Mouse (Mus musculus) kidney, embryonic 16.5 days (tissue): ENCODE measurements around the gene Fam240a. TPM values are rescaled to one million over a fixed set of nuclear protein-coding genes. Genes with fewer than 3 reads are reported as not detected.

Source experiments
- ATAC-seq: fragments of 200-750 bp; cut with Nextera tagmentation; 2 replicates; pipeline ENCODE4 v1.8.0; 2017; ENCODE audit warnings: moderate TSS enrichment; ENCODE audit not compliant: low FRiP score, low TSS enrichment
- H3K27ac ChIP-seq: fragments of 300-500 bp; sonication (generic); 2 replicates; pipeline ENCODE4 v1.5.1; 2014; ENCODE audit warnings: low read length
- H3K27me3 ChIP-seq: fragments of 300-500 bp; sonication (generic); 2 replicates; pipeline ENCODE4 v1.6.1; 2014; ENCODE audit warnings: low read length, control low read depth, mixed read lengths; ENCODE audit not compliant: insufficient read depth
- H3K36me3 ChIP-seq: fragments of 300-500 bp; sonication (generic); 2 replicates; pipeline ENCODE4 v1.6.1; 2014; ENCODE audit warnings: low read length, control low read depth, mixed read lengths; ENCODE audit not compliant: insufficient read depth
- H3K4me1 ChIP-seq: fragments of 300-500 bp; sonication (generic); 2 replicates; pipeline ENCODE4 v1.6.1; 2014; ENCODE audit warnings: low read length, control low read depth, mixed read lengths; ENCODE audit not compliant: insufficient read depth
- H3K4me2 ChIP-seq: fragments of 300-500 bp; sonication (generic); replicated peaks from 2 replicates; pipeline ENCODE4 v1.6.1; 2014; ENCODE audit warnings: low read depth, low read length
- H3K4me3 ChIP-seq: fragments of 300-500 bp; sonication (generic); 2 replicates; pipeline ENCODE4 v1.5.1; 2014; ENCODE audit warnings: mild to moderate bottlenecking, low read length
- H3K9ac ChIP-seq: fragments of 300-500 bp; sonication (generic); replicated peaks from 2 replicates; pipeline ENCODE4 v1.6.1; 2014; ENCODE audit warnings: low read length
- H3K9me3 ChIP-seq: fragments of 300-500 bp; sonication (generic); 2 replicates; pipeline ENCODE4 v1.6.1; 2016; ENCODE audit warnings: low read length, control low read depth
- WGBS: fragments of 180-500 bp; shearing (Covaris S2); extraction: QIAGEN DNeasy Blood & Tissue Kit; methylation state at CpG from one replicate; pipeline ENCODE4 v1.1.7; 2014; 5-methylcytosine and 5-hydroxymethylcytosine counted together
- polyA plus RNA-seq: library from polyadenylated mRNA; unstranded; fragments of >200 nt; fragmentation: Nextera tagmentation; extraction: Ambion mirVana; gene quantifications from 2 replicates; pipeline ENCODE4 v1.2.1, GENCODE M21; 2015

Gene Fam240a
- polyA plus RNA-seq, 1 experiment from 2014 or later = not detected

- no peak for ATAC-seq
Observed at GRCm38 (mm10) chr9:110899451-110900008, 17.1 kb downstream of the Fam240a start.

GRCm38 (mm10) chr9:110896595-110896994 is 20.1 kb downstream of the Fam240a start:
- Histone ChIP-seq H3K4me3 (peak overlapping the region; percentile 4; the same call in 1 of the 2 replicates), H3K27ac (no peak overlapping the region), H3K36me3 (no peaks in the 10 kb centered on the region), H3K9ac (0 out of 2 replicates have a peak overlapping the region, but pooled peaks have one; percentile 11), H3K4me1 (peaks cover 11% of the 10 kb centered on the region; the same call in 1 of the 2 replicates), H3K9me3 (no peaks in the 10 kb centered on the region), H3K27me3 (no peaks in the 10 kb centered on the region), H3K4me2 (peak overlapping the region; percentile 44)
- WGBS = 8% methylated on average over 6 of the region's 6 CpGs
- peak; percentile 41 for ATAC-seq

More at GRCm38 (mm10) chr9:110899451-110900008, 17.1 kb downstream of the Fam240a start:
- no peak overlapping the region for H3K27ac ChIP-seq
- no peaks in the 10 kb centered on the region for H3K9me3 ChIP-seq
- H3K36me3 ChIP-seq = no peaks in the 10 kb centered on the region
- H3K4me1 ChIP-seq = peaks cover 11% of the 10 kb centered on the region; the same call in 1 of the 2 replicates
- no peaks in the 10 kb centered on the region for H3K27me3 ChIP-seq
- no peak overlapping the region for H3K4me2 ChIP-seq
- no peak overlapping the region for H3K9ac ChIP-seq
- 42% methylated on average over 10 of the region's 10 CpGs for WGBS
- H3K4me3 ChIP-seq = no peak overlapping the region

- Histone ChIP-seq H3K27ac (no peak overlapping the region), H3K27me3 (no peaks in the 10 kb centered on the region), H3K4me2 (peak overlapping the region; percentile 44), H3K36me3 (no peaks in the 10 kb centered on the region), H3K4me1 (peaks cover 11% of the 10 kb centered on the region; the same call in 1 of the 2 replicates), H3K9ac (no peak overlapping the region), H3K9me3 (no peaks in the 10 kb centered on the region), H3K4me3 (peak overlapping the region; percentile 4; the same call in 1 of the 2 replicates)
- 13% methylated on average over 7 of the region's 7 CpGs for WGBS
- ATAC-seq = peak; percentile 52
Observed at GRCm38 (mm10) chr9:110895994-110896393, 20.7 kb downstream of the Fam240a start.

GRCm38 (mm10) chr9:110895507-110895906 is 21.2 kb downstream of the Fam240a start:
- H3K9me3 ChIP-seq = no peaks in the 10 kb centered on the region
- H3K4me3 ChIP-seq = no peak overlapping the region
- no peak overlapping the region for H3K27ac ChIP-seq
- H3K4me2 ChIP-seq = no peak overlapping the region
- 44% methylated on average over 5 of the region's 5 CpGs for WGBS
- peak; percentile 41 for ATAC-seq
- H3K9ac ChIP-seq = no peak overlapping the region
- no peaks in the 10 kb centered on the region for H3K27me3 ChIP-seq
- H3K36me3 ChIP-seq = no peaks in the 10 kb centered on the region
- peaks cover 14% of the 10 kb centered on the region for H3K4me1 ChIP-seq

GRCm38 (mm10) chr9:110893429-110893828 is 23.2 kb downstream of the Fam240a start:
- Histone ChIP-seq H3K4me3 (no peak overlapping the region), H3K9ac (no peak overlapping the region), H3K9me3 (no peaks in the 10 kb centered on the region), H3K27ac (no peak overlapping the region), H3K4me1 (peaks cover 22% of the 10 kb centered on the region), H3K4me2 (no peak overlapping the region), H3K36me3 (no peaks in the 10 kb centered on the region), H3K27me3 (no peaks in the 10 kb centered on the region)
- WGBS = 71% methylated on average over 10 of the region's 10 CpGs
- no peak for ATAC-seq

- Histone ChIP-seq H3K4me1 (peaks cover 22% of the 10 kb centered on the region), H3K27ac (no peak overlapping the region), H3K4me3 (no peak overlapping the region), H3K36me3 (no peaks in the 10 kb centered on the region), H3K27me3 (no peaks in the 10 kb centered on the region), H3K9me3 (no peaks in the 10 kb centered on the region), H3K9ac (no peak overlapping the region), H3K4me2 (no peak overlapping the region)
- ATAC-seq = no peak
- 86% methylated on average over 3 of the region's 3 CpGs for WGBS
Observed at GRCm38 (mm10) chr9:110892552-110892951, 24.1 kb downstream of the Fam240a start.

GRCm38 (mm10) chr9:110891077-110891828 is 25.4 kb downstream of the Fam240a start:
- H3K36me3 ChIP-seq = no peaks in the 10 kb centered on the region
- 64% methylated on average over 12 of the region's 12 CpGs for WGBS
- peaks cover 20% of the 10 kb centered on the region for H3K4me1 ChIP-seq
- H3K4me2 ChIP-seq = no peak overlapping the region
- no peak for ATAC-seq
- no peaks in the 10 kb centered on the region for H3K9me3 ChIP-seq
- H3K27ac ChIP-seq = peak overlapping the region; percentile 31; the same call in 1 of the 2 replicates
- H3K9ac ChIP-seq = no peak overlapping the region
- H3K4me3 ChIP-seq = no peak overlapping the region
- no peaks in the 10 kb centered on the region for H3K27me3 ChIP-seq

GRCm38 (mm10) chr9:110890026-110890783 is 26.5 kb downstream of the Fam240a start:
- 17% methylated on average over 19 of the region's 21 CpGs for WGBS
- ATAC-seq = peak; percentile 47; the same call in 1 of the 2 replicates
- Histone ChIP-seq H3K4me2 (peak overlapping the region; percentile 27; the same call in 1 of the 2 replicates), H3K27ac (no peak overlapping the region), H3K27me3 (no peaks in the 10 kb centered on the region), H3K9ac (no peak overlapping the region), H3K4me1 (peaks cover 11% of the 10 kb centered on the region), H3K36me3 (no peaks in the 10 kb centered on the region), H3K4me3 (no peak overlapping the region), H3K9me3 (no peaks in the 10 kb centered on the region)

GRCm38 (mm10) chr9:110888935-110889334 is 27.7 kb downstream of the Fam240a start:
- H3K27me3 ChIP-seq = no peaks in the 10 kb centered on the region
- no peak overlapping the region for H3K4me3 ChIP-seq
- H3K4me2 ChIP-seq = no peak overlapping the region
- peaks cover 11% of the 10 kb centered on the region for H3K4me1 ChIP-seq
- no peak overlapping the region for H3K9ac ChIP-seq
- 94% methylated on average over 14 of the region's 14 CpGs for WGBS
- no peak overlapping the region for H3K27ac ChIP-seq
- no peak for ATAC-seq
- H3K36me3 ChIP-seq = no peaks in the 10 kb centered on the region
- H3K9me3 ChIP-seq = no peaks in the 10 kb centered on the region
